Mouse (Mus musculus) limb, embryonic 10.5 days (tissue): ENCODE data around the gene Enho. TPM values are rescaled to one million over a fixed set of nuclear protein-coding genes. Genes with fewer than 3 reads are reported as not detected.

Experiments used
- DNase-seq: peaks from one replicate; pipeline ENCODE4 v3.0.0-alpha.2; 2017; ENCODE audit warnings: low spot score
- H3K27ac ChIP-seq: fragments of 300-500 bp; sonication (generic); 2 replicates; pipeline ENCODE4 v1.5.1; 2016; ENCODE audit warnings: mild to moderate bottlenecking
- H3K27me3 ChIP-seq: fragments of 300-500 bp; sonication (generic); 2 replicates; pipeline ENCODE4 v1.6.1; 2016; ENCODE audit warnings: low read depth, mild to moderate bottlenecking; ENCODE audit not compliant: poor library complexity, severe bottlenecking
- H3K36me3 ChIP-seq: fragments of 300-500 bp; sonication (generic); 2 replicates; pipeline ENCODE4 v1.6.1; 2016; ENCODE audit warnings: mild to moderate bottlenecking, moderate library complexity
- H3K4me1 ChIP-seq: fragments of 300-500 bp; sonication (generic); 2 replicates; pipeline ENCODE4 v1.6.1; 2016
- H3K4me3 ChIP-seq: fragments of 300-500 bp; sonication (generic); 2 replicates; pipeline ENCODE4 v1.5.1; 2016; ENCODE audit warnings: mild to moderate bottlenecking, moderate library complexity
- H3K9me3 ChIP-seq: fragments of 300-500 bp; sonication (generic); replicated peaks from 2 replicates; pipeline ENCODE4 v1.6.1; 2016; ENCODE audit warnings: mild to moderate bottlenecking
- WGBS: fragments of 180-500 bp; shearing (Covaris S2); methylation state at CpG from one replicate; pipeline ENCODE4 v1.1.7; 2016; 5-methylcytosine and 5-hydroxymethylcytosine counted together
- polyA plus RNA-seq: library from polyadenylated mRNA; unstranded; fragments of >200 nt; fragmentation: Nextera tagmentation; extraction: Ambion mirVana; gene quantifications from 2 replicates; pipeline ENCODE4 v1.2.1, GENCODE M21; 2016

Enho gene
- polyA plus RNA-seq, 1 experiment from 2014 or later, result 24.2 TPM

GRCm38 (mm10) chr4:41676248-41677005, 36.3 kb upstream of the Enho start:
- 68% methylated on average over 17 of the region's 17 CpGs for WGBS

GRCm38 (mm10) chr4:41673186-41673585, 33.1 kb upstream of the Enho start:
- no peak for DNase-seq
- 74% methylated on average over 19 of the region's 19 CpGs for WGBS
- peaks cover 100% of the 10 kb centered on the region for H3K27me3 ChIP-seq
- H3K4me1 ChIP-seq, result peaks cover 52% of the 10 kb centered on the region
- H3K36me3 ChIP-seq, result peaks cover 22% of the 10 kb centered on the region
- no peaks in the 10 kb centered on the region for H3K9me3 ChIP-seq
- H3K27ac ChIP-seq, result no peak overlapping the region
- no peak overlapping the region for H3K4me3 ChIP-seq

More at GRCm38 (mm10) chr4:41676248-41677005, 36.3 kb upstream of the Enho start:
- H3K9me3 ChIP-seq, result no peaks in the 10 kb centered on the region
- H3K36me3 ChIP-seq, result peaks cover 8% of the 10 kb centered on the region; the same call in 1 of the 2 replicates
- H3K27me3 ChIP-seq, result peaks cover 100% of the 10 kb centered on the region
- H3K27ac ChIP-seq, result no peak overlapping the region
- H3K4me1 ChIP-seq, result peaks cover 61% of the 10 kb centered on the region
- H3K4me3 ChIP-seq, result no peak overlapping the region
- DNase-seq, result no peak

GRCm38 (mm10) chr4:41672522-41672963, 32.4 kb upstream of the Enho start:
- 0 out of 2 replicates have a peak overlapping the region, but pooled peaks have one; percentile 13 for H3K4me3 ChIP-seq
- H3K9me3 ChIP-seq, result no peaks in the 10 kb centered on the region
- peaks cover 22% of the 10 kb centered on the region for H3K36me3 ChIP-seq
- no peak overlapping the region for H3K27ac ChIP-seq
- H3K4me1 ChIP-seq, result peaks cover 49% of the 10 kb centered on the region
- H3K27me3 ChIP-seq, result peaks cover 100% of the 10 kb centered on the region
- no peak for DNase-seq
- 27% methylated on average over 8 of the region's 8 CpGs for WGBS

GRCm38 (mm10) chr4:41671963-41672480, 31.9 kb upstream of the Enho start:
- peaks cover 21% of the 10 kb centered on the region for H3K36me3 ChIP-seq
- H3K27ac ChIP-seq, result no peak overlapping the region

GRCm38 (mm10) chr4:41671500-41671899, 31.4 kb upstream of the Enho start:
- H3K27ac ChIP-seq, result no peak overlapping the region
- H3K36me3 ChIP-seq, result peaks cover 22% of the 10 kb centered on the region
- peaks cover 43% of the 10 kb centered on the region for H3K4me1 ChIP-seq
- H3K27me3 ChIP-seq, result peaks cover 100% of the 10 kb centered on the region
- no peak for DNase-seq
- no peaks in the 10 kb centered on the region for H3K9me3 ChIP-seq
- WGBS, result 34% methylated on average over 5 of the region's 5 CpGs
- no peak overlapping the region for H3K4me3 ChIP-seq

More at GRCm38 (mm10) chr4:41671963-41672480, 31.9 kb upstream of the Enho start:
- WGBS, result under 1% methylated on average over 8 of the region's 8 CpGs
- Histone ChIP-seq H3K9me3 (no peaks in the 10 kb centered on the region), H3K4me1 (peaks cover 44% of the 10 kb centered on the region), H3K4me3 (0 out of 2 replicates have a peak overlapping the region, but pooled peaks have one; percentile 13), H3K27me3 (peaks cover 100% of the 10 kb centered on the region)
- DNase-seq, result peak; percentile 66

GRCm38 (mm10) chr4:41670836-41671235, 30.7 kb upstream of the Enho start:
- Histone ChIP-seq H3K27me3 (peaks cover 100% of the 10 kb centered on the region), H3K36me3 (peaks cover 22% of the 10 kb centered on the region), H3K4me1 (peaks cover 43% of the 10 kb centered on the region), H3K9me3 (no peaks in the 10 kb centered on the region), H3K4me3 (no peak overlapping the region), H3K27ac (no peak overlapping the region)
- DNase-seq, result no peak
- 84% methylated on average over 18 of the region's 18 CpGs for WGBS

GRCm38 (mm10) chr4:41666646-41667045, 26.5 kb upstream of the Enho start:
- Histone ChIP-seq H3K9me3 (no peaks in the 10 kb centered on the region), H3K4me3 (no peak overlapping the region), H3K27ac (0 out of 2 replicates have a peak overlapping the region, but pooled peaks have one; percentile 19), H3K27me3 (peaks cover 100% of the 10 kb centered on the region), H3K4me1 (peaks cover 65% of the 10 kb centered on the region), H3K36me3 (peaks cover 18% of the 10 kb centered on the region)
- 86% methylated on average over 11 of the region's 11 CpGs for WGBS
- DNase-seq, result no peak

GRCm38 (mm10) chr4:41665009-41665675, 25.0 kb upstream of the Enho start:
- Histone ChIP-seq H3K9me3 (no peaks in the 10 kb centered on the region), H3K4me3 (peak overlapping the region; percentile 26; the same call in 1 of the 2 replicates), H3K4me1 (peaks cover 69% of the 10 kb centered on the region), H3K36me3 (peaks cover 10% of the 10 kb centered on the region; the same call in 1 of the 2 replicates), H3K27me3 (peaks cover 98% of the 10 kb centered on the region), H3K27ac (peak overlapping the region; percentile 67)
- no peak for DNase-seq
- 5% methylated on average over 7 of the region's 8 CpGs for WGBS

GRCm38 (mm10) chr4:41664533-41664932, 24.4 kb upstream of the Enho start:
- WGBS, result 9% methylated on average over 7 of the region's 7 CpGs

GRCm38 (mm10) chr4:41663614-41664013, 23.5 kb upstream of the Enho start:
- H3K27ac ChIP-seq, result peak overlapping the region; percentile 31; the same call in 1 of the 2 replicates
- peaks cover 97% of the 10 kb centered on the region for H3K27me3 ChIP-seq
- H3K4me3 ChIP-seq, result peak overlapping the region; percentile 11; the same call in 1 of the 2 replicates
- peaks cover 81% of the 10 kb centered on the region for H3K4me1 ChIP-seq
- H3K9me3 ChIP-seq, result no peaks in the 10 kb centered on the region
- WGBS, result 15% methylated on average over 9 of the region's 9 CpGs
- H3K36me3 ChIP-seq, result 0 out of 2 replicates have a peak, but pooled peaks cover 5% of the 10 kb centered on the region
- peak; percentile 58 for DNase-seq

More at GRCm38 (mm10) chr4:41664533-41664932, 24.4 kb upstream of the Enho start:
- Histone ChIP-seq H3K36me3 (peaks cover 10% of the 10 kb centered on the region; the same call in 1 of the 2 replicates), H3K9me3 (no peaks in the 10 kb centered on the region), H3K27ac (peak overlapping the region; percentile 67; the same call in 1 of the 2 replicates), H3K27me3 (peaks cover 97% of the 10 kb centered on the region), H3K4me3 (no peak overlapping the region), H3K4me1 (peaks cover 72% of the 10 kb centered on the region)
- DNase-seq, result no peak

GRCm38 (mm10) chr4:41662723-41663122, 22.6 kb upstream of the Enho start:
- peaks cover 90% of the 10 kb centered on the region for H3K4me1 ChIP-seq
- H3K36me3 ChIP-seq, result peaks cover 6% of the 10 kb centered on the region
- 10% methylated on average over 11 of the region's 11 CpGs for WGBS
- H3K27ac ChIP-seq, result peak overlapping the region; percentile 84
- H3K9me3 ChIP-seq, result no peaks in the 10 kb centered on the region
- H3K4me3 ChIP-seq, result peak overlapping the region; percentile 2; the same call in 1 of the 2 replicates
- peaks cover 97% of the 10 kb centered on the region for H3K27me3 ChIP-seq
- no peak for DNase-seq

- H3K27me3 ChIP-seq, result peaks cover 97% of the 10 kb centered on the region
- H3K27ac ChIP-seq, result peak overlapping the region; percentile 84
- H3K36me3 ChIP-seq, result peaks cover 10% of the 10 kb centered on the region
- WGBS, result 9% methylated on average over 11 of the region's 11 CpGs
- peaks cover 96% of the 10 kb centered on the region for H3K4me1 ChIP-seq
- peak; percentile 86 for DNase-seq
- peak overlapping the region; percentile 24 for H3K4me3 ChIP-seq
- no peaks in the 10 kb centered on the region for H3K9me3 ChIP-seq
Observed at GRCm38 (mm10) chr4:41660851-41661430, 20.8 kb upstream of the Enho start.
